Mouse (Mus musculus): ENCODE measurements around the gene Zfp202. TPM values are rescaled to one million over a fixed set of nuclear protein-coding genes. Genes with fewer than 3 reads are reported as not detected.
"Not testable (repeated sequence)": the region's sequence is repeated elsewhere in the genome, so short reads cannot be mapped to it uniquely, and the experiment has no call there.

Gene Zfp202
- 1 to 10 TPM; 4.3 to 4.5 TPM for total RNA-seq (2021)
- long read RNA-seq, experiment 1, partial matches to known transcripts, result 0 of 3 reads
- long read RNA-seq, experiment 1, other reads (novel, unspliced or antisense), result 0 of 3 reads
- long read RNA-seq, experiment 2, partial matches to known transcripts, result 1 of 1 reads
- long read RNA-seq, experiment 2, other reads (novel, unspliced or antisense), result 0 of 1 reads

DNA sequence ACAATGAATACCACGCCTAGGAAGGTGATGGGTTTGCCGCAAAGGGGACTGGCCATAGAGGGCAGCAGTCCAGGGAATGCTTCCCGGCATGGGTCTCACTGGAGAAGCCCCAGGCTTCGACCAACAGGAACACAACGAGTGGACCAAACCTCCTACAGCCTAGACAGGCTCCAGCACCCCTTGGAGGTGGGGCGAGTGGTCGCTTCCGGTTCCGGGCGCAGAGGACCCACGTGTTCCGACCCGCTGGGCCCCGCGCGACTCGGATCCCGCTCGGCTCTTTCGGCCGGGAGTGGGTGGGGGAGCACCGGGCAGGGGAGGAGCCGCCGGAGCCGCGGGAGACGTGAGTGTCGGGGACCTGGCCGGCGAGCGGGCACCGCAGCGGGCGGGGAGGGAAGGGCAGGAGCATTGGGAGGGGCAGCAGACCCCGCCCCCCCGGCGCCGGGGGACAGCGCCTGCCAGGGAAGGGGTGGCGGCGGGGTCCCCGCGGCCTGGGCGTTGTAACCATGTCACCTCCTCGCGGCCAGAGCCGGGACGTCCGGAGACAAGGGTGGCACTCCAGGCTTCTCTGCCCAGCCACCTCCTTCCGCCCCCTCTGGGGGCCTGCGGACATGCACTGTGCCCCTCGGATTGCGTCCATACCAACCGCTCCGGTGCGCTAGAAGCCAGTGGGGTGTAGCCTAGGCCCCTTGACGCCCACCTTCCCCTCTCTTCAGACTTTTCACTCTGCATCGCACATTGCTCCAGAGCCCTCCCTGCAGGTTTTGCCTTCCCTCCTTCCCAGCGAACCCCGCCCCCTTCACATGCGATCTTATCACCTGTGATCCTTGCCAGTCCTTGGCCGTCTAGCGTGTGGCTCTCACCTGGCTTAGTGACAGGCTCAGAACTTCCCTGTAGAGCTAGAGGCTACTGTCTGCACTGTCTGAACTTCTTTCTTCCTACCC is at the start of gene Zfp202:
Gene Zfp202 (plus strand): TSS at position 219 of the 941 bp plus-strand sequence.
- peak; percentile 93 for DNase-seq

DNA sequence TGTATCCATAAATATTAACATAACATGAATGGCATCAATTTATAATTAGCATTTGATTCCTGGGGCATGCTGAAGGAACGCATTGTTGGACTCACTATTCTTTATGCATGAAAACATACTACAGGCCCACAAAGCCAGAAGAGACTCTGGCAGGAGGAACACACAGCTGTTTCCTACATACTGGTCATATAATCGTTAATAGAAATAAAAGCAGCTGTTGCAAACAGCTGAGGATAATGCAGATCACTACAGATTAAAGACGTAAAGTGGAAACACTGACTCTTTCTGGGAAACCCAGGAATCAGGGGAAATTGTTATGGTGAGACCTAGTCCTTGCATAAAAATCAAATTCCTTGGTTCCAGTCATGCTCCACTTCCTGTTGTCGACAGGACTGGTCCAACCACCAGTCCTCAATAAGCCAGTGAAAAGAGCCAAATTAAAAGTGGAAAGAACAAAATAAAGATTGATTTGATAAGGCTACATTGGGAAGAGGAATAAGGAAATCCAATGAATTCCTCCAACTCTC is 36.9 kb upstream of the Zfp202 start:
- DNase-seq, result no peak

DNA sequence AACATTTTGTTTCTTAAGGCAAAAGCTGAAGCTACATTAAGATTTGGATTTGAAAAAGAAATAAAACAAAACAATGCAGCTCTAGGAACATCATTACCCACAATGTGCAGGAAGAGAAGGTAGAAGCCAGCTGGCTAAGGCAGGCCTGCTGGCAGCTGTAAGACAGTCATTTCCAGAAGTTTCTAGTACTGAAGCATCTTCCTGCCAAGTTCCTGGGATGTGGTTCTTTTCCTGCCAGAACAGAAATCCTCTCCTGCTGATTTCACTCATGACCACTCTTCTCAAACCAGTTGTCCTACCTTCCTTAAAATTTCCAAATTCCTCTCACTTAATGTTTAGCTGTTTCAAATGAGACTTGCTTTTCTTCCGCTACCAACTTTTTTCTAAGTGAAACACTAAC is 25.7 kb upstream of the Zfp202 start:
- no peak for DNase-seq

DNA sequence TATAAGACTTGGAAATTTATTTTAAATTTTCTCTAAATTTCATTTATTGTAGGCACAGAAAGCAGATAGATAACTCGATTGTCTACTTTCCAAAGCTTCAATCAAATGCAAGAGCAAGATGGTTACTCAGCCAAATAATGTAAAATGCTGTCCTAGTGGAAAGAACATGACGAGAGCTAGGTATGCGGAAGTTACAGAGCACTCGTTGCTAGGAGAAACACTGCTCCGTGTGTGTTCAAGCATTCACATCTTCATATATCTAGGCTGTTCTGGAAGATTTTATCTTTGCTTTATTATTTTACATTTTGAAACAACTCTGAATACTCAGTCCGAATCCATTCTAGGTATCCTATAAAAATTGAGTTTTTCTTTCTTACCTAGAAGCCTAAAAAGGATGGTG is 15.1 kb upstream of the Zfp202 start:
- no peak for DNase-seq

DNA sequence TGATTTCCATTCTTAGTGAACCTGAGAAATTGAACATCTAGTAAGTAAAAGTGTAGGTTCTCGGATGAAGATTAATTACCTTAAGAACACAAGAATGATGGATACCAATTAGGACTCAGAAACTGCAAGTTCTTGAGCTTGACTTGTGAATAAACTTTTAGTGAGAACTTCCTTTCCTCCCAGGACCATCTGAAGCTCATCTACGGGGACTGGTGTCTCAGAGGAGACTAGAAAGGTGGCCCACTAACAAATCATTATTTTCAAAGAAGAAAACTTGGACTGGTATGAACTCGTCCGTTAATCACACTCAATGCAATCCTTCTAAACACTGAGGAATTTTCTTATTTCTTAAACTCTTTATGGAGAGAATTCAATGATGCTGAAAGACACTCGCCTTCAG is 11.5 kb upstream of the Zfp202 start, which contains the start of gene Olfr986:
Gene Olfr986 (plus strand): TSS at position 301 of the 400 bp plus-strand sequence.
- no peak for DNase-seq

DNA sequence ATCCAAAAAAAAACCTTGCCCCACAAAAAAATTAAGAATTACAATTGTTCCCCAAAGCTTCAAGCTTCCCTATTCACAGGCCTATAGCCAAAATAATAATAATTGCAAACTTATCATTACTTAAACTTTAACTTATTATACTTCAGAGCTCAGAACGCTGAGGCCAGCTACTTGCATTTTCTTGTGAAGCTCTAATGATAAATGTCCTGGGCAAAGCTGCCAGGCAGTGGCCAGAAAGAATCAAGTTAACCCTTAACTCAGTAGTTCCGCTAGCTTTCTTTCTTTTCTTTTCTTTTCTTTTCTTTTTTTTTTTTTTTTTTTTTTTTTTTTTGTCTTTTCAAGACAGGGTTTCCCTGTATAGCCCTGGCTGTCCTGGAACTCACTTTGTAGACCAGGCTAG is 7.0 kb upstream of the Zfp202 start:
- not testable (repeated sequence) for DNase-seq

DNA sequence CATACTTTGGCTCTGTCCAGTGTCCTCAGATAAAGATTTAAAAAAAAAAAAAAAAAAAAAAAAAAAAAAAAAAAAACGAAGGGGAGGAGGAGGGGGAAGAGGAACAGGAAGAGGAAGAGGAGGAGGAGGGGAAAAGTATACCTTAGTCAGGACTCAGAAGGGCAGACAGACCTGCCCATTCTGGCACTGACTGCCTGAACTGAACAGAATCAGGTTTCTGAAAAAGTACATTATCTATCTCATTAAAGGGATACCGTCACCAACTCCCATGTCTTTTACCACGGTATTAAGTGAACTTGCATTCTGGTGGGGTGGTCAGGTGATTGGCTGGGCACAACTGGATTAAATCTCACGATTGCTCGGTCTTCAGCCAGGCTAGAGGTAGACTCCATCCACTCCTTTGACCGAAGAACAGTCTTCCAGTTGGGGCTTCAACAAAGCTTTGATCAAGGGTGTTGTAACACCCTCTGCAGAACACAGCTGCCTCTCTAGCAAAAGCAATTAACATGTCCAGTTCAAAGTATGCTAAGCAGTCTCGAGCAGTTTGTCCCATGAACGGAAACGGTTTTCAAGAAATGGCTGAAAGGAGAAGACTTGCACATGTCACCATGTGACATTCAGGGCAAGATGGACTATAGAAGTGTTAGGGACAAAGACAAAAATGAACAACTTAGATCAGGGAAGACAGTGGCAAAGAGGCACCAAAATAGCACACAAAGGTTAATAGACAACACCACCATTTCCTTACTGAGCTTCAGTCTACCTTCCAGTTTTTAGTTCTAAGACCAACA is 835 bp upstream of the Zfp202 start:
- no peak for DNase-seq

DNA sequence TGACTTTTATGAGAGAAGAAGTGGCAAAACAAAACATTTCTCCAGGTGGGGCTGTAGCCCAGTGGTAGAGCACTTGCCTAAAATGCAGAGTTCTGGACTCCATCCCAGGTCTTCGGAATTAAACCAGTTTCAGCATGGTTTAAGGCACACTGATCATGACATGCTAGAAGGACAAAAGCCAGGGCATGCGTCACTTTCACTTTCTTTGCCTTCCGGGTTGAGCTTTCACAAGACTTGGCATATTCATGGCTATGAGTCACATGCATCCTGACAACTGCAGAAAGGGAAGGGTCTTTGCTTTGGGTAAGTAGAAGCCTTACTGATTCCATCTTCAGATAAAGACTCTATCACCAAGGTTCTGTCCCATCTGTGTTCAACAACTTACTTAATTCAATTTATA is 3.9 kb downstream of the Zfp202 start:
- peak; percentile 74 for DNase-seq

DNA sequence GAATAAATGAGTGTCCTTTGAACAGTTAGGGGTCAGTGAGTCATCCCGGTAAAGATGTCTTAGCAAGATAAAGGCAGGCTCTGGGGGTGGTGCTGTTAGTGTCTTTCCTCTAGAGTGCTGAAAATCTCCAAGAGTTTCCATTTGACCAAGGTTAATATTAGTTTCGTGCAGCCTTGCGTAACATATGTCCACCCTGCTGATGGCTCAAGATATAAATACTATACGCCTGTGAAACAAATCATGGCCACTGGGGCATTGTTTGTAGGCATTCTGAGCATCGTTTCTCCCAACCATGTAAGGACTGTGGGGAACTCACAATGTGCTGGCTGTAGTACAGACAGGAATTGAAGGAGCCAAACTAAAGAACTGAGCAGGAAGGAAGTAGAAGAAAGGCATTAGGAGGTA is 14.4 kb downstream of the Zfp202 start:
- DNase-seq, result no peak

DNA sequence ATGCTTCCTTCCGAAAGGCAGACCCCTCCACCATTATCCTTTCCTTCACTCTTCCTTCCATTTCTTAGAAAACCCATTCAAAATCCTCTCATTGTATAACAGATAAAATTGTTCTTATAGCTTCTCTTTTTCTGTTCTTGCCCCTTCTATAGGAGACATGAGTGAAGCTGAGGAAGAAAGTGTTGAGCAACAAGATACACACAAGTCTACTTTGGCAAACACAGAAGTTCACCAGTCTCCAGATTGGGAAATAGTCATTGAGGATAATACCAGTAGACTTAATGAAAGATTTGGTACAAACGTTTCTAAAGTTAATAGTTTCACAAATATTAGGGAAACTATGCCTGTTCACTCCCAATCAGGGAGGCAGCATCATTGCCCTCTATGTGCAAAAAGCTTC is 18.6 kb downstream of the Zfp202 start:
- no peak for DNase-seq

DNA sequence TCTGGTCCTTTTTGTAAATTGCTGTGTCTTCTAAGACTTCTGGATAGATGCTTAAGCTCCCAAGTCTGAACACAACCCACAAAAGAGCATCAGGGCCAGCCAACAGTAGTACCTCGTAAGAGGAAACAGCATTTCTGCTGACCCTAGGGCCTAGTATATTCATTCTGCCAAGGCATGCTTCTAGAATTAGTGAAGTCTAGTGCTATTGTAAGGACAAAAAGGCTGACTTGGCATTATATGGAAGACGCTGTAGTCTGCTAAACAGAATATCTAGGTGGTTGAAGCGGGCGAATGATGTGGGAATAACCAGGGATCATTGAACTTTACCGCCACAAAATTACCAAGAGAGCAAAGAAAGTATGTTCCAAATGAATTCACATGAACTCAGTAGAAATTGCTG is 21.9 kb downstream of the Zfp202 start:
- no peak for DNase-seq

DNA sequence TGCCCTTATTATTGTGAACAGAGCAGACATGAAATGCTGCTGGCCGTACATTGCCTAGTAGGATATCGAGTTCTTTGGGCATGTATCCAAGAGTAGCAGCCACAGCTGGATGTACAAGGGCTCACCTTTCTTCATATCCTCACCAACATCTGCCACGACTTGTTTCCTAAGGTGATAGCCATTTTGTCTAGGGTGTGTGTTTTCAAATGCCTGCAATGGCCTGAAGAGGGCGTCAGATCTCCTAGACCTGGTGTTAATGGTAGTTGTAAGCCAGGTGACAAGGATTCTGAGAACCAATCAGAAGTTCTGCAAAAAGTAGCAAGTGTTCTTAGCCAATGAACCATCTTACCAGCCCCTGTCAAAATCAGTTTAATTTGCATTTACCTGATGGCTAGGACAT is 24.5 kb downstream of the Zfp202 start:
- DNase-seq, result no peak

DNA sequence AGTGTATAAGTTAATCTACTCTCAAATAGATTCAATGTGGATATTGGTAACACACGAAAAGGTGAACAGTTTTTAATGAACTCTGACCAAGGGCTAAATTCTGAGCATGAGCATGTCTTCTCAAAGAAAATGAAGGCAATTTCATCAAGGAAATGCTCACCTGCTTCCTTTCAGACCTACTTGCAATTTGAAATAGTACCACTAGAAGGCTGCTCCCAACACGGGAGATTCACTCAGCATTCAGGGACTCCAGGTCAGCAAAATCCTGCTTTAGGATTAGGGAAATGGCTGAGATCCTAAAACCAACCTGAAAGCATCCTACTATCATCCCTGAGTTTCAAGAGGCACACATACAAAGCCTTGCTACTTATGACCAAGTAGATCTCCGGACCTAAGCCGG is 32.2 kb downstream of the Zfp202 start:
- no peak for DNase-seq

DNA sequence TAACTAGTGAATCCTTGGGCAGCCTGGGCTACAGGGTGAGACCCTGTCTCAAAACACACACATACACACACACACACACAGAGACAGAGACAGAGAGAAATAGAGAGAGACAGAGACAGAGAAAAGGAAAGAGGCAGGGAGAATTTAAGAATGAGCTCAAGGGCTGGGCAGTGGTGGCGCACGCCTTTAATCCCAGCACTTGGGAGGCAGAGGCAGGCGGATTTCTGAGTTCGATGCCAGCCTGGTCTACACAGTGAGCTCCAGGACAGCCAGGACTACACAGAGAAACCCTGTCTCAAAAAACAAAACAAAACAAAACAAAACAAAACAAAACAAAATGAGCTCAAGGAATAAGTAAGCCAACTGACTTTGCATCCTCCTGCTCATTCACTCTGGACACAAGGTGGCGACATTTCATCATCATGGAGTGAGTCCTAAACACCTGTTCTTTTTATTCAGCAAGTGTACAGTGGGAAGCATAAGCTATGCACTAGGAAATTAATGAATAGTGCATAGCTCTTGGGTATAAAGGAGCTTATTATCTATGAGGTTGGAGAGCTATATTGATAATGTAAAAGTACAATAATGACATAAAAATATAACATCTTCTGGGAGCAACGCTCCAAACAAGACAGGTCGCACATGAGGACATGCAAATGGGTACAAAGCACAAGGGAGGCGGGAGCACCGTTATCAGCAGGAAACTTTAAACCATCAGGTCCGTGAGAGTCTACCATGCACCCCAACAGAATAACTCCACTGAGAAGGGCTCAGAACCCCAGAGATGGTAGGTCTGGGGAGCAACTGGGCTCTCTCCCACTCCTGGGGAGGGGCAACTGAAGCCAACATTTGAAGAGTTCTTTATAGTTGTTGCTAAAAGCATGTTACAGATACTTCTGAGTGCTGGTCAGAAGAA is 36.0 kb downstream of the Zfp202 start:
- DNase-seq, result peak; percentile 48

DNA sequence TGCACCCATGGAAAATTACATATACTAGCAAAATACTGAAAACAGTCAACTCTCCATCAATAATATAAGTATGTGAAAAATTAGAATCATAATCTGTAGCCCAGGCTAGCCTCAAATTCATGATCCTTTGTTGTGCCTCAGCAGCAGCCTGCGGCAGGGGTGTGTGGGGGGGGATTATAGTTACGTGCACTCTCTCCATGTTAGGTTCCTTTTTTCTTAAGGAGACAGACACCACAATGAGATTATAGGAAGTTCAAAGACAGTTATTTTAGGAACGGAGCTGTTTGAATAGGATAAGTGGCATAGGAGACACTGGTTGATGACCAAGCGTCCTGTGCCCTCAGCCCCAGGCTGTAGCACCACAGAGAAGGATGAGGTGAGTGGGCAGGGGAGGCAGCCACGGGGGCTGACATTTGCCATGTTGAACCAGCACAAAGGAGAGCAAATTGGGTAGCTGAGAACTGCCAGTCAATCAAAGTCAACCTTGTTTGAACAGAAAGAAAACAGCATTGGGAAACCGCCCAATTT is 36.8 kb downstream of the Zfp202 start:
- no peak for DNase-seq

DNA sequence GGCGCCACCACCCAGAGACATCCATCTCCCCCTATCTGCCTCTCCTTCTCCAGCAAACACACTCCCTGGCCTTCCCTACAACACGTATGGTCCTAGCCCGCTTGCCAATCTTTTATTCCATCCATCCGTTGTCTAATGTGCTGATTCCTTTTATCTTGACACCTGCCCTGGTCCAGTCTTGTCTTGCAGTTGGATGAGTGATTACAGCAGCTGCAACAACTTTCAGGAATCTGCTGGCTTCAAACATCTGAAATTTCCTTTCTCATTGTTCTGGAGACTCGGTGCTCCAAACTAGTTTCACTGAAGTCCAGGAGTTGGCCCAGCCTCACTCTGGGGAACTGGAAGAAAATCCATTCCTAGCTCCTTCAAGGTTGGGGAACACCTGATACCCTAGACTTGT is 37.4 kb downstream of the Zfp202 start:
- no peak for DNase-seq

DNA sequence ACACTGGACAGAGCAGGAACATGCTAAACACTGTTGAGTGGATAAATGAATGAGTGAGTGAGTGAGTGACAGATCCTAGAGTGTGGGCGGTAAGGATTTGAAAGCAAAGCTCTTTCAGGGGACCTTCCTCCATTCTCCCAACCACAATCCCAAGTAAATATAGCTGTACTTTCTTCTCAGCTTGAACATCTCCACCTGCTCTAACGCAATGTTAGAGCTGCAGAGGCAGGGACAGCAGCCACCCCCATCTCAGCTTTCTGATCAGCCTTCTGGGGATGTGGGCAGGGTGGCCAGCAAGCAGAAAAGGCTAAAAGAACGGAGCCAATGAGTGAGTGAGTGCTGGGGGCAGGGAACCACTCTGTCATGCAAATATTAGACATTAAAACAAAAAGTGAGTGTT is 38.9 kb downstream of the Zfp202 start:
- no peak for DNase-seq

DNA sequence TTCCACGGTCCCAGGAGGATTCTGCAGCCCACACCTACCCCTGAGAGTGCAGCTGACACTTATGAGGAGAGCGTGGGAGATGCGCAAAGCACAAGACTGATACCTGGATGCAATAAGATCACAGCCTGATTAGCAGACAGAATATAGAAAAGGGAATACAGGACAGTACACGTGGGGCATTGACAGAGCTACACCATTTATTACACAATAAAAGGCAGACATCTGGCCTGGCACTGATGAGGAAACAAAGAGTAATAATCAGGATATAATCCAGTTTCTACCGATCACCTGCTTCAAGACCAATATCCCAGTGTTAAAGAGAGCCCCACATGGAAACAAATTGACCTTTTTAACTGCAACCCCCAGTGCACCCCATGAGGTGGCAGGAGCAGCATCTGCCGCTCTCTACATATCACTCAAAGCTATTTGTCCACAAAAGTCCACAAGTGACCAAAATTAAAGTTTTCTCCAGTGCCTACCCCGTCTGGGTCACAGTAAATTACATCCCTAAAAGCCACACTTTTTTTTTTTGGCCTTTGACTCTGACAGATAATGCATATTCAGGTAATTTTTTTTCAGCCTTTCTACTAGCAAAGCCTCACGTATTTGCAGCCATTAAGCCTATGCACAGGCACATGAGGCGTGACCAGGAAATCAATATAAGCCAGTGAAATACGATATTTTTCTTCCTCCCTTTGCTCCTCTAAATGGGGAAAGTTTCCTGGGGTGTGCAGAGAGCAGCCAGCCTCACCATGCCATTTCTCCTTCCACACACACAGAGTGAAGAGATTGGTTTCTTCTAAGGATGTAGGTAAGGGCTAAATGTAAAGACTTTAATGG is 42.3 kb downstream of the Zfp202 start:
- no peak for DNase-seq

DNA sequence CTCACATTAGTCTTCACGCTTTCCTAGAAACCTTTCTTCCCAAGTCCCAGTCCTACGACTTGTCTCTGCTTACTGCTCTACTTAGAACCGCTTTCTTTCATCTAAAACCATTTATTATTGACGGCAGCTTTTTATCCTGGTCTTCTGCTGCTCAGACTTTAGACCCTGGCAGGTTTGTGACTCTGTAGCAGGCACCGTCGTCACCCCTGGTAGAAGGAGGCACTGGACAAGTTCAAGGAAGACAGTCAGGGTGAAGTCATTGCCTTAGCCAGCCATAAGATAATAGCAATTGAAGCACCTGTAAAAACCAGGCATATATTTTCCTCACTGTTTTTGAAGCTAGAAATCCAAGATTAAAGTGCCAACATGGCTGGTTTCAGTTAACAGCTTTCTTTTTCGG is 43.1 kb downstream of the Zfp202 start:
- DNase-seq, result no peak

DNA sequence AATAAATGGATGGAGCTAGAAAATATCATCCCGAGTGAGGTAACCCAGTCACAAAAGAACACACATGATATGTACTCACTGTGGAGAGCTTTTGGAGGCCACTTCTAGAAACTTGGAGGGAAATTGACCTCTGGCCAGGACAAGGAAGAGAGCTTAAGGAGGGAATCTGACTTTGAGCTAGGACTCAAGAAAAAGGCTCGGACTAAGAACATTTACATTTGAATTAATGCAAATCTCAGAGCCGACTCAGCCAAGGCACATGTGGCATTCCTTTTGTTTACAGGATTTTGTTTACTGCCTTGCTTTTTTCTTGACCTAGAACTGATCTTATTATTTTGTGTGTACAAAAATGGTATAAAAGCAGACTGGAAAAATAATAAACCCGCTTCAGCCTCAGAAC is 47.6 kb downstream of the Zfp202 start:
- no peak for DNase-seq
